Mouse (Mus musculus) fibroblast of lung, adult 2 months (primary cell): ENCODE measurements around the gene Arhgef12.
"Not testable (repeated sequence)": the region's sequence is repeated elsewhere in the genome, so short reads cannot be mapped to it uniquely, and the experiment has no call there.

ENCODE experiments used
- DNase-seq: peaks from one replicate; pipeline ENCODE4 v3.0.0-alpha.2; 2011; ENCODE audit warnings: low read depth

Gene Arhgef12

DNA sequence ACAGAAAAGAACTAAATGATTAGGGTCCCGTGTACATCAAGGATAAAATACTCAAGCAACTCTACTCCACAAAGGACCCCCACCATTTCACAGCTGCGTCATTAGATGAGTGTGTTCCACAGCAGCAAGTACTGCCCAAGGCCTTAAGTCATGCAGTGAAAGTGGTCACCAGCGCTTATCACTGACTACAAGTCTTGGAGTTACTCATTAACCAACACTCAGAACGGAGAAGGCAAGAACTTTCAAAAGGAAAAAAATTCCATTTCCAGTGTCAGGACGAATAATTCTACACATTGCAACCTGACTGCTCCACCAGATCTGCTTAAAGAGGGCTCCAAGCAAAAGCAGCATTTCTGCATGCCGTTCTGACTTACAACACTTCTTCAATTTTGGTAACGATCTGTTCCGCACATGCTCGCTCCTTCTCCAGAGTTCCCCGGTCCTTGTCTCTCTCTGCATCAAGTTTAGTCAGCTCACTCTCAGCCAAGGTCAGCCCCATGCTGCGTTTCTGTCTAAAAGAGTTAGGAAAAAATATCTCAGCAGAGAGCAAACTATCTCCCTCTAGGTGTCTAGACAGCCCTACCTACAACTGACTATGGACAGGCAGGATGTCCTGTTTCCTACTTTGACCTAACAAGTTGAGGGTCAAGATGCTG, 106.3 kb downstream of the Arhgef12 start:
- DNase-seq = no peak

DNA sequence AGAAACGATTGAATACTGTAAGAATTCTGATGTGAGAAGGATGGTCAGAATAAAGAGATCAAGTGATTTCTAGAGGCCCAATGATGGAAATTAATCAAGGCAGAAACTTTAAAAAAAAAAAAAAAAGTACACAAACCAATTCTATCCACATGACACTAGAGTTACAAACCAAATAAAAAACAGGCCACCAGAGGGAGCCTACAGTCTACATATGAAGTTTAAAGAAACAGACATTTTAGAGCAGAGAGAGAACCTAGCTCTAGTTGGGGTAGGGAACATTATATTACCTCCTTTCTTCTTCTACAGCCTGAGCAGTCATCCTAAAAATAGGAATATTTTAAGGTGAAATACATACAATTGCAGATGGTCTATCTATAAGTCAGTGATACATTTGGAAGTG, 107.0 kb downstream of the Arhgef12 start:
- peak; percentile 45 for DNase-seq

DNA sequence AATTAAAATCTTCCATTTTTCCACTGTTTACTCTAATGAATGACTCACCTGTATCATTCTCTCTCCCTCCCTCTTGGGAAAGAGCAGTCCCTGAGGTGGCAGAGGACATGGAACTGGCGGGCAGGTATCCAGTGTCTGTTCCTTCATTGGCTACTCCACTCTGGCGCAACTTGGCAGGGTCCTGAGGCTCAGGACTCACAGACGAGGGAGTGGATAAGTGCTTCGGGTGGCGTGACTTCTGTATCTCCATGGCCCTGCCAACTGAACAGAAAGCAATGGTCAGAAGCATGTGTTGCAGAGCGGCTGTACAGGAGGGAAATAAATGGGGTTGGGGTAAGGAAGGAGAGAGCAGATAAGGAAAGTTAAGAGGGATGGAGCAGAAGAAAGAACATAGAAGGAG, 109.5 kb downstream of the Arhgef12 start:
- no peak for DNase-seq

DNA sequence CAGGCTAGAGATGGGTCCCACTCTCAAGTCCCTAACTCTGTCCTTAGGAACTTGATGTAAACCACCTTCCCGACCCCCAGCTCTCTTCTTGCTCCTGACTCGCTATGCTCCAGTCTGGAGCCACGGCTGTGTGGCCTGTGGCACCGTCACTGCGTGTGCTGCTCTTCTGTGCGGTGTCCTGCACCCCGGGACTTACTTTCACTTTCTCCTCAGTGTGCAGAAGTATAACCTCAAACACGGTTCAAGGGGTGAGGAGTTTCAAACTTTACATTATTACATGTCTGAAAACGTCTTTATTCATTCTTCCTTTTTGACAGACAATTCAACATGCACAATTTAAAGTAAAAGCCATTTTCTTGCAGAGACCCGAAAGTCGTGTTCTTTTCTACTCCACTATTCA, 111.7 kb downstream of the Arhgef12 start:
- no peak for DNase-seq

DNA sequence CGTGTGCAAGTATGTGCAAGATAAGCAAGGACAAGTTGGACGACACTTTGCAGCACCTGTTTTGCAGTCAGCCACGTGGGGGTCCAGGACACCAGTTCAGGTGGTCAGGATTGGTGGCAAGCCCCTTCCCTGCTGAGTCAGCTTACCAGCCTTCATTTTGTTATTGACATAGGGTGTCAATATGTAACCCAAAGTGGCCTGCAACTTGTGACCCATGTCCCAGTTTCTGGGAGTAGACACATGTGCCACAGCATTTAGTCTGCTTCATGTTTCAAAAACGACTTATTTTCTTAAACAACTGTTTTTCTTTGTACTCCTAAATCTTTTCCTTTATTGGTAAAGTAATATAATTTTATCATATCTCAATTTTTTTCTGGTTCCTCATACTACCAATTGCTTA, 112.3 kb downstream of the Arhgef12 start:
- DNase-seq = no peak

DNA sequence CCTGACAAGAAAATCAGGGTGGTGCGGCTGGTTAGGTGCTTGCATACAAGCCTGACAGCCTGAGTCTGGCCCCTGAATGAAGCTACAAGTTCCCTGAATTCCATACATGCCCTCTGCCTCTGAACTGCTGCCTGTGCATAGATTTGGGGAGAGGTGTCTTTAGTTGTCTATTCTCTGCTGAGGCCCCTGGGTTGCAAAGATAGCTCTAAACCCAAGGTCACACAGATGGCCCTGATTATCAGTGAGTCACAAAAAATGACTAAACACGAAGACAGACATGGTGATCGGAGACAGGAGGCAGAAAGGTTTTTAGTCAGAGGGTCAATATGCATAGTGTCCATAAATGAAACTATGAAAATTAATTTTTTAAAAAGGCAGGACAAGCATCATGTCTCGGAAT, 113.4 kb downstream of the Arhgef12 start:
- no peak for DNase-seq

DNA sequence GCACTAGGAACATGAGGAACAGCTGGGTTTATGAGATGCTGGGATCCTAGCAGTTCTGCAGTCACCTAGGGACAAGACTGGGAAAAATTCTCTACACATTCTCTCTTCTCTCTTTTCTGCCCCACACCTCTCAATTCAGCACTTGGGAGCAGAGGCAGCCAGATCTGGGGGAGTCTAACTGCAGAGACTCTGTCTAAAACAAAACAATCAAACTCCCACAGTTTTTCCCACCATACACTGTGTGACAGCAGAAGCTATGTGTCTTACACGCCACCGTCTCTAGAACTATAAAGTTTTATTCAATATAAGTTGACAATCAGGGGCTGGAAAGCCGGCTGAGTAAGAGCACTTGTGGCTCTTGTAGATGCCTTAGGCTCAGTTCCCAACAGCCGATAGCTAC, 119.1 kb downstream of the Arhgef12 start:
- DNase-seq = no peak

DNA sequence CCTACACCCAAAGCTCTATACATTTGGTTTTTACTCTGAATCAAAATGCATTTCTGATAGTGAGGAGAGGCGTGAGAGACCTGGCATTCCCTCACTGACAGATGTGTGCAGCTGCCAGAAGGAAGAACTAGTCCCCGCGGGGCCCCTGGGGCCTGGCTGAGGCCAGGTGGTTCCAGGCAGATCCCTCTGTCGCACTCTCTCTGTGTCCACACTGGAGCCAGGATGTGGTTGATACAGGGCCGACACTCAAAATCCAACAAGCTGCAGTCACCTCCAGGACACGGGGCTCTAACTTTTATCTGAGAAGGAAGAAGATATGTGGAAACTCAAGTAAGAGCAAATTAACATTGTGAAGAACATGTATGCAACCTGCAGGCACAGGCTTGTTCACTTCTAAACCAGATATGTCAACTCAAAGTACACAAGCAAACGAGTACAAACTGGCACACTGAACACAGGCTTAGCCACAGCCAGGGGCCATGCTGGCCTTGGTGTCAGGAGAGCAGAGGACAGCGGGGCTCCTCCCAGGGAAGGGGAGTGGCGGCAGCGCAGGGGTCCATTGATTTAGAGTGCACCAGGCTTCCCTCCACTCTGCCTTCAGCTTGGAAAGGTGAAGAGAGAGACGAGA, 138.0 kb downstream of the Arhgef12 start:
- no peak for DNase-seq

DNA sequence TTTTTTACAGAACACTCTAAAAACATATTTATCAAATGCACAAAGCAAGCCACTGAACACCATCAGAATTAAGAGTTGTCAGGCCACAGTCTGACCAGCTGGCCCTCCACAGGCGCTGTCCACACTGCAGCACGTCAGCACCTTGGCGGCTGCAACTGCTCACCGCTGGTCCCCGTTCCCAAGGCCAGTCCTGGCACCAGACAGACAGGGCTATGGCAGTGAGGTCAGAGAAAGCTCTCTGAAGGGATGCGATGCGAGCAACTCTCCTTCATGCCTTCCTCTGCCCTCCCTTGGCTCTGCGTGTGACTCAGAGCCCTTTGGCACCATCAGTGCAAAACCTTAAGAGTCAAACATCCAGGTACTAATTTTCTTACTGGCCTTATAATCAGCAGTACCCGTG, 139.3 kb downstream of the Arhgef12 start:
- no peak for DNase-seq

DNA sequence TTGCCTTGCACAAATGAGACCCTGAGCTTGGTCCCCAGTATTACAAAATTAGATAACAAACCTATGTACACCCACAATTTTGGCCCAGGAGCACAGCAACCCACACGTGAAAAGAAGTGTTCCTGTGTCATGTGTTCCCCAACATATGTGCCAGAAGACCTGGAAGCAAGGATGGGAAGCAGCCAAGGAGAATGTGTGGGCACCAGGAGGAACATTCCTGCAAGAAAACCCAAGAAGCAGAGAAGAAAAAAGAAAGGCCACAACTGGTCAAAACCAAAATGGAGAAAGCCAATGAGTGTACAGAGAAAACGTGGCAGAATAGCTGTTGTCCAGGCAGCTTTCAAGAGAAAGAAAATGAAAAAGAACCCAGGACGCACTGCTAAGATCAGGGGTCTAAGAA, 142.2 kb downstream of the Arhgef12 start:
- not testable (repeated sequence) for DNase-seq

DNA sequence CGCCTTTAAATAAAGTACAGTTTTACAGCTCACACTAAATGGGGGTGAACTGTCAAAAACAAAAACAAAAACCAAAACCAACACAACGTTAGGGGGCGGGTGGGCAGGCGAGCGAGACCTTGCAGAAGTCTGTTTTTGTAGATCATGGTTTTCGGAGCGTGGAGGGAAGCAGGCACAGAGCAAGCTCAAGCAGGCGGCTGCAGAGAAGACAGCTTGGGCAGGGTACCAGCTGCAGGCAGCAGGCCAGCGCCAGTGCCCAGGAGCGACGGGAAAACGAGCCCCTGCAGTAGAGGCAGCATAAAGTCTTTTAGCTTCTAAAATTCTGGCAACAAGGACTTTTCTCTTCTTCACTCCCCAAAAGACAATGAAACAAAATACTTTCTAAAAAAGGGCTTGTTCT, 142.7 kb downstream of the Arhgef12 start:
- no peak for DNase-seq

DNA sequence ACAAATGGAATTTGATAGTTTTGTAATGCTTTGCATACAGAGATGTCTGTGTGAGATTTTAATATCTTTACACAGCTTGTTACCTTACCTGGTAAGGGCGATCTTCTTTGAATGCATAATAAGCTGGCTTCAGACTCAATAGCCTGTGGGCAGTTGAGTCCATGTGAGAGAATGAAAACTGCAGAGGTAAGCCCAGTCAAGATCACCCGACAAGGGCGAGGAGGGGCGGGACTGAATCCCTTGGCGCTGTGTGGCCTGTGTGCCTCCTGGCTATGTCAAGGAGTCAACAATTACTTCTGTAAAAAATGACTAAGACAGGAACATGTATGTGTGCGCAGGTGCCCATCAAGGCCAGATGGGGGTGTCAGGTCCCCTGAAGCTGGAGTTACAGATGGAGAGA, 144.5 kb downstream of the Arhgef12 start:
- DNase-seq = no peak

DNA sequence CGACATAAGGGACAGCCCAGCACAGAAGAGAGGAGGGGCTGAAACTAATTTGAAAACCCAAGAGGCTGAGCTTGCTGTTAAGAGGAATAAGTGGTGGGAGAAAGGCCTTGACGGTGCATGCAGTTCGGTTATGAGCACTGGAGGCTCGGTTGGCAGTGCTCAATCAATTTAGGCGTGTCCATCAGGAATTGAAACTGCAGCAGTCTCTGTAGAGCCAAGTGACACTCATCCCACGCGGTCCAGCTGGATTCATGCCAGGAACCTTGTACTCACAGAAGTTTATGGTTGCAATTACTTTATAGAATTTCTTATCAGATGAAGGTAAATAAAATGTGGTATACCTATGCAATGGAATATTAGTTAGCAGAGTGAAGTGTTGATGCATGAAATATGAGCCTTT, 148.6 kb downstream of the Arhgef12 start:
- no peak for DNase-seq

DNA sequence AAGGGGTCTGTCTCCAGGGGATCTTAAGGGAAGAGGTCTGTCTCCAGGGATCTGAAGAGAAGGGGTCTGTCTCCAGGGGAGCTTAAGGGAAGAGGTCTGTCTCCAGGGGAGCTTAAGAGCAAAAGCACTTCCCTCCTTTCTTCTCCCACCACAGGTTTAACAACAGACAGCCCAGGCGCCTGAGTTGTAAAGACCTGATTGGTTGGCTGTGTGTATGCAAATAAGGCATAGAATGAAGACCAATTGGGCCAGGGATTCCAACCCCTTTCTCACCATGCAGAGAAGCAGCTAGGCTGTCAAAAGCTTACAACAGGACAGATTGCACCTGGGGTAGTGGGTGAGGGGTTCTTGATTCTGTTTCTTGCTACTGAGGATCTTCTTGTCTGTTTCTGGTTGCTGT, 158.7 kb downstream of the Arhgef12 start:
- no peak for DNase-seq

DNA sequence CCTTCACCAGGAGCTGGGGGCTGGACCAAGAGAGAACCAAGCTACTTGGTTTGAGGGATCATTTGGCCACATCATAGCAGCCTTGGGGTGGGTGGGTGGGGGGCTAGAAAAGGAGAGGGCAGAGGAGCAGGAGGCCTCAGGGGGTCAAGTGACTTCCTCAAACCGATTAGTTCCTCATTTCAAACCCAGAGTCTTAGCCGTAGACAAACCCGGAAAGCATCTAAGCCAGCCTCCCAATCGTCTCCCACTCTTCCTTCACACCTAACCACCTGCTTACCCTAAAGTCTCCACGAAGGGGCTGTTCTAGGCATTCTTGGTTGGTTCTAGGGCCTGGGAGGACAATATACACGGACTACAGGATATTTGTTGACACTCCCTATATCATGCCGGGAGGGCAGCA, 161.9 kb downstream of the Arhgef12 start:
- no peak for DNase-seq

DNA sequence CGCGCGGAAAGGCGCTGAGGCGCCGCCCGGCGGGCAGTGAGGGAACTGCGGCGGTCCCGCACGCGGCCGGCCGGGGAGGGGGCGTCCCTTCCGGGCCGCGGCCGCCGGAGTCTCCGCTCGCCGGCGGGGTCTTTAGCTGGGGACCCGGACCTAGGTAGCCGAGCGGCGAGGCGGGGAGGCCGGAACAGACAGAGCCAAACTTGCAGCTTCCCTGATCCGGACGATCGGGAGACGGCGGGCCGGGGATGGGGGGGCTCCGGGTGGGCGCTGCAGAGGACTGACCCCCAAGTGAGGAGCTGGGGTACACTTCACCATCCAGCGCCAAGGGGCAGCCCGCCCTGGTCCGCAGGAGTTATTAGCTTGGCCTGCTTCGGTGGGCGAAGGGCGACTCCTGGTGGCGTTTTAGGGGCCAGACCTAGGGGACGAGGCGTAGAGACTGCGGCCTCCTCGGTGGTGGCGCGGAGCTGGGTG, 162.5 kb downstream of the Arhgef12 start:
- DNase-seq = peak; percentile 30

DNA sequence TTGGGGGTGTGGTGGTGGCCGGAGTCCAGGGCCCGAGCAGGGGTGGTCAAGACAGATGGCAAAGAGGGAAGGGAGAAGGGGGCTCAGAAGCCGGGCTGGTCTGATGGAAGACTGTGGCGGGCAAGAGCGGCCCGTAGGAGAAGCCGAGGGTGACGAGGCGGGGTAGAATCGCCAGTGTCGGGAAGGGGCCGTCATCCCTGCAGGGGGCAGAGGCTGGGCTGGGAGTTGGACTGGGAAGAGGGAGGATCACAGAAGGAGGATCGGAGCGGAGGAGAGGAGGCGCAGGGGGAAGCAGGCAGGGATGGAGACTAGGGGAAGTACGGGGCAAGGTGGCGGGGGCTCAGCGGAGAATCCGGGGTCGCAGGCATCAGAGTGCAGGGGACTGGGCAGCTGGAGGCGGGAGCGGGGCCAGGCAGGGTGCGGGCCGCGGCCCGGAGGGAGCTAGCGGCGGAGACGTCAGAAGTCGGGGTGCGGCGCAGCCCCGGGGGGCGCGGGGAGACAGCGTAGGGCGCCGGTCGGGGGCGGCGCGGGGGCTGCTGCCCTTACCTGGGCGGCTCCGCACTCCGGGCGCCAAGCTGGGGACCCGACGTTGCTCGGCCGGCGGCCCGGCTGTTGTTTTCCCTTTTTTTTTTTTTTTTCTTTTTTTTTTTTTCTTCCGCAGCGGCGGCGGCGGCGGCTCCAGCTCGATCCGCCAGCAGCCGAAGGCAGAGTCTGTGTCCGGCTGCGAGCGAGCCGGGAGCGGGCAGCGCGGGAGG, 163.1 kb downstream of the Arhgef12 start, which contains the start of gene Grik4:
Gene Grik4, minus strand, starts transcription at position 713 of the 755 bp plus-strand sequence.
- no peak for DNase-seq

DNA sequence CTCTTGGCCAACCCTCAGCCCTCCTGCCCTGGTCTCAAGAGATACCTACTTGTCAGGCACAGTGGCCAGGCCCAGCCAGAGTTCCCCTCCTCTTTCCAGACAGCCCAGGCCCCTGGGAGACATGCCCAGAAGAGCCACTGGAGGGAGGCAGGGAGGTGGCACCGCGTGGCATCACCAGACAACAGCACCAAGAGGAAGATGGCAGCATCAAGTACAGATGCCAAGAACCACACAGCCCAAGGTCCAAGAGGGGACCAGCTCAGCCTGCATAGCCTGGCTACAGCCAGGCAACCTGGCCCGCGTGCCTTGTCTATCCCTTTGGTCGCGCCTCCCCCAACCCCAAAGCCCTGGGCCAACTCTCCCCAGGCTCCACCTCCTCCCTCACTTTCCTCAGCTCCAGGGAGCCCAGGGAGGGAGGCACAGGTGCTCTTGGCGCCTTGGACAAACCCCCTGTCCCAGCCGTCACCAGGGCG, 163.9 kb downstream of the Arhgef12 start:
- no peak for DNase-seq

DNA sequence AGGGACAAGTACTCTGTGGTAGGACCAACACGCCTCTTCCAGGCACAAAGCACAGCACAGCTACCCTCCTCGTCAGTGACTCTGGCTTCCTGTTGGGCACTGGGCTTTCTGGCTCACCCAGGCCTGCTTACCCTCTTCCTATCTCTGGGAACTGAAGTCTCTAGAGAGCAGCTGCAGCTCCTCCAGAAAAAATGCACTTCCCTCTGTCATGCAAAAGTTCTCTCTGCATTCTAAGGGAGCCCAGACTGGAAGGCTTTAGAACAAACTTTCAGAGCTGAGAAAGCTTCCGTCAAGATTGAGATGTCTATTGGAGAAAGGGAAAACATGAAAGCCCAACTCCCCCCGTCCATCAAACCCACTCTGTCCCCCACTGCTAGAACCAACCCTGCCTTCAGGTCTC, 164.9 kb downstream of the Arhgef12 start:
- DNase-seq = no peak

DNA sequence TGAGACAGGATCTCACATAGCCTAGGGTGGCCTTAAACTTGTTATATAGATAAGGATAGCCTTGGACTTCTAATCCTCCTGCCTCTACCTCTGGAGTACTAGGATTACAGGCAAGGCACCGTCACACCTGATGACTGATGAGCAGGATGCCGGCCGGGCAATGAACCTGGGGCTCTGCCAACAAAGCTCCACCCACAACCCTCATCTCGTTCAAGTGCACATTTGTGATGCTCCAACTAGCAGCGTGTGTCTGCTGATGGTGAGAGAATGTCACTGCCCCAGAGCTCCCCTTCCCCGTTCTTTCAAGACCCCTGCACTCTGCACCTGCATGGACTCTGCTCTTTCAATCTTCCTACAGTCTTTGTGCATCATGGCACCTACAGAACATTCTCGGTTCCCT, 174.9 kb downstream of the Arhgef12 start:
- DNase-seq = no peak

DNA sequence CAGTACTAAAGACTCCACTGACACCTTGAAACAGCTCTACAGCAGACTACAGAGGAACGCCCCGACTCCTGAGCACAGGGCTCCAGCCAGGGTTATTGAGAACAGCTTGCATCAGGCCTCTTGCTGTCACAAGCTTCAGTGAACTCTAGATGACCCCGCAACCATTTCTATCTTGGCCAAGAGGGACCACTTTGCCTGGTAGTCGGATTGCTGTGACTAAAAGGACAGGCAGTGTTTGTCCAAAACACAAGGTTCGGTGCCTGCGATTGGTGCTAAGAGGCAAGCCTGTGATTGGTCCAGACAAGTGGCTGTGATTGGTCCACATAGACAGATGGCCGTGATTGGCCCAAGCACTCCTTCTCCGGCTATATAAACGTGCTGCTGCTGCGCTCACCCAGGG, 179.5 kb downstream of the Arhgef12 start:
- no peak for DNase-seq

DNA sequence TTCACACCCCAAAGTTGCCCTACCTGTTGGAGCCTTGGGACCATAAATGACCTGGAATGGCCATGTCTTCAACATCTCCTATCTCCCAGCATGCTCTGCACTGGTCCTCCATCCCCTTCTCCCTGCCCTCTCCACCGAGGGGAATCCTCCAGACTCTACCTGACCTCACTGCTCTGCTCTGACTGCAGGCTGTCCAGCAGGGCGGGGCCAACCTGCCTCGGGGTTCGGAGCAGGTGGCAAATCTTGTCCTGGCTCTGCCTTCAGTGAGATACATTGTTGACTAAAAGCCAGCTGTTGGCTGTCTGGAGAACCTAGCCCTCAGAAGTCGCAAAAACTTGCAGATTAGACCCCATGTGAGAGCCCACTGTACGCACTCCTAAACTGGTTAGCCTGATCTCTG, 180.5 kb downstream of the Arhgef12 start:
- no peak for DNase-seq

DNA sequence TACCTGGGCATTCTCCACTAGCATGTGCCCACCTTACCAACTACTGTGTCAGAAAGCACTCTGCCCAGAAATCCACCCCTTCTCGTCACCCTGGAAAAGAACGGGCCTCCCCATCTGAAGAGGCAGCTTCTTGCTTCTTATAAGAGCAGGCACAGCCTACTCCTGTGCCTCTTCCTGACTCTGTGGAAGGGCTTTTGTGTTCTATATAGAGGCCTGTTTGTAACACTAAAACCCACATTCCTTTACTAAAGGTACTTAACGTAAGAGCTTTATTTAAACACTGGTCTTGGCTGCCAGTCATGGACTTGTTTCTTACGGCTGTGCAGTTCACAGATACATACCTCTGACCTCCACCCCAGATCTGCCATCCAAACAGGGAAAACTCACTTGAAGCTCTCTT, 185.2 kb downstream of the Arhgef12 start:
- no peak for DNase-seq
